Mouse (Mus musculus) cerebellum, adult 2 months (tissue): ENCODE measurements around the gene Lypd5.

Source experiments
- CTCF ChIP-seq: fragments of 200-500 bp; IDR thresholded peaks from 2 replicates; pipeline ENCODE4 v1.5.1; 2011; ENCODE audit warnings: low read depth, mild to moderate bottlenecking, control low read depth, low read length, moderate library complexity, borderline replicate concordance; ENCODE audit not compliant: insufficient read depth
- POLR2A ChIP-seq: fragments of 200-500 bp; IDR thresholded peaks from 2 replicates; pipeline ENCODE4 v1.6.1; 2011; ENCODE audit warnings: low read length, control low read depth, borderline replicate concordance; ENCODE audit not compliant: insufficient read depth

DNA sequence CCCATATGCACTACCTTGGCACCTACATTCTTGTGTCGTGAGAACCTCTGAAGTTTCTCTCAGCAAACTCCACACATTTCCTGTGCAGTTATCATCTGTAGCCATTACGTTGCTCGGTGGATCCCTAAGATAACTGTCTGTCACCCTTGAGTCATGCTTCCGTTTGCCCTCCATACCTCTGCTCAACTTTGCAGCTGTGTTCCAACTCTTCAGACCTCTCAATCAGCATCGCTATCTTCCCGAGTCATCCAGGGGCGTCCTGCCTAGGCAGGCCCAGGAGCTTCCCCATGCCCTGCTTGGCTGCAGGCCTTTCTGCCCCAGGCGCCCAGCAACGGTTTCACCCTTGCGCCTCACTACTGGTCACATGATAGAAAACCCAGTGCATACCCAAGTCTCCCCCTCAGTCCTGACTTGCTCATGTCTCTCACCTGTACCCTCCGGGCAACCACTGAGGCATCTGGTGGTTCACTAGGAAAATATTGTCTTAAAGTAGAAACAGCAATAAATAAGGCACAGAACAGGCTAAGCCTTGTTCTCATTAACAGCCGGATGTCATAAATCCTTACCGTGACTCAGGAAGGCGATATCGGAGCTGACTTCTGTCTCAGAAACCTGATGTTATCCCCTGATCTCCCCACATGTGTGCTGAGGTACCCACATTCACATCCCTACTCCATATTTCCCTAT lies 45.6 kb downstream of the Lypd5 start:
- TF ChIP-seq CTCF: no peak
- TF ChIP-seq POLR2A: no peak
